Mouse (Mus musculus) lung, postnatal 4 days (tissue): Measurements from ENCODE around the gene Elavl3.
A peak's percentile ranks its signal among the peaks of the same experiment; 100 is the strongest.

Experiments used
- DNase-seq, 2 experiments: peaks; one replicate each; pipeline ENCODE4 v3.0.0; 2021

Elavl3 gene

GRCm38 (mm10) chr9:22057031-22057517 lies 5.3 kb upstream of the Elavl3 start:
- DNase-seq, result no peak

- no peak for DNase-seq
Measured at GRCm38 (mm10) chr9:22056303-22056910, 4.6 kb upstream of the Elavl3 start.

GRCm38 (mm10) chr9:22055713-22056112 lies 3.9 kb upstream of the Elavl3 start:
- DNase-seq, result no peak

GRCm38 (mm10) chr9:22054411-22055076 lies 2.7 kb upstream of the Elavl3 start:
- peak; percentile 72 for DNase-seq

- DNase-seq, result no peak
Measured at GRCm38 (mm10) chr9:22053657-22054056, 1.8 kb upstream of the Elavl3 start.

- no peak for DNase-seq
Measured at GRCm38 (mm10) chr9:22051161-22051957, 464 bp downstream of the Elavl3 start.

- DNase-seq, result peak; percentile 44 to 57
Measured at GRCm38 (mm10) chr9:22050351-22050889, 1.4 kb downstream of the Elavl3 start.

- DNase-seq, result no peak
Measured at GRCm38 (mm10) chr9:22049721-22050270, 2.0 kb downstream of the Elavl3 start.

GRCm38 (mm10) chr9:22049315-22049714 lies 2.5 kb downstream of the Elavl3 start:
- DNase-seq, result no peak

GRCm38 (mm10) chr9:22047329-22047728 lies 4.5 kb downstream of the Elavl3 start:
- no peak for DNase-seq

GRCm38 (mm10) chr9:22041832-22042231 lies 10.0 kb downstream of the Elavl3 start:
- DNase-seq, result no peak

- DNase-seq, result no peak
Measured at GRCm38 (mm10) chr9:22037826-22038225, 14.0 kb downstream of the Elavl3 start.

GRCm38 (mm10) chr9:22035300-22036044 lies 16.4 kb downstream of the Elavl3 start:
- no peak for DNase-seq

- DNase-seq, result no peak
Measured at GRCm38 (mm10) chr9:22030386-22030785, 21.4 kb downstream of the Elavl3 start.

- DNase-seq, result no peak
Measured at GRCm38 (mm10) chr9:22028467-22028866, 23.4 kb downstream of the Elavl3 start.

- DNase-seq, result peak; percentile 23 to 64
Measured at GRCm38 (mm10) chr9:22024592-22024991, 27.2 kb downstream of the Elavl3 start.

GRCm38 (mm10) chr9:22017208-22017825 lies 34.5 kb downstream of the Elavl3 start:
- no peak for DNase-seq

- DNase-seq, result no peak
Measured at GRCm38 (mm10) chr9:22016245-22016644, 35.6 kb downstream of the Elavl3 start.

- DNase-seq, result no peak
Measured at GRCm38 (mm10) chr9:22012731-22013130, 39.1 kb downstream of the Elavl3 start.

GRCm38 (mm10) chr9:22011055-22011454 lies 40.8 kb downstream of the Elavl3 start:
- DNase-seq, result no peak

GRCm38 (mm10) chr9:22004546-22004945 lies 47.3 kb downstream of the Elavl3 start:
- no peak for DNase-seq

GRCm38 (mm10) chr9:22003163-22003554 lies 48.7 kb downstream of the Elavl3 start:
- peak in 1 of 2 experiments; percentile 63 for DNase-seq
